Mouse (Mus musculus): Measurements from ENCODE around the gene Ube2c. TPM values are rescaled to one million over a fixed set of nuclear protein-coding genes. Genes with fewer than 3 reads are reported as not detected.

The Ube2c gene
- polyA plus RNA-seq, 1 experiment from 2014 or later = 559 TPM

DNA sequence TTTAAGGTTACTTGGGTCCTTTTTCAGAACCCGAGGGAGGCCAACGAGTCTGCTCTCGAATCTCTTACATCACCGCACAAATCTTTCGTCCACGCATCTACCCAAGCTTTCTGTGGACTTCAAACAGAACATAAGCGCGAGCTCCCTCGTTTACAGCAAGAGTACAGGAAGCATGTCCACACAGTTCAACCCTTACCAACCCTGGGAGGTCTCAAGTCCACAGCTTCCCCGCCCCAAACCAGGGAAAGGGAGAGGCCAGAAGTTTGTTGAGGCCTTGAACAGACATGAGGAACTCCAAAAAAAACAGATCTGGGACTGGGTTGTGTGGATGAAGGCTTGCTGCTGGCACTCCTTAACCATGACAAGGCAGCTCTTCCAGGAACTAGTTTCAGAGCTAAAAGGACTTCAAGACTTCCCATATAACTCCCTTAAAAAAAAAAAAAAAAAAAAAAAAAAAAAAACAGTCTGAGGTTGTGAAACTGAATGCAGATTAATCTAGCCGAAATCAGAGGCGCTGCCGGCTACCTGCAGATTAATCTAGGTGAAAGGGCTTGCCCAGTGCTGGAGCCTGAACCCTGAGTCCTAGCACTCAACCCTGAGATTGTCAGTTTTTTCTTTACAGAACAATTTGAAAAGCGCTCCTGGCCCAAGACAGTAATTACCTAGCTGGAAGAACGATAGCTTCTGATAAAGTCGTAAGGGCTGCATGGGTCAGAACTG, 33.7 kb downstream of the Ube2c start:
- Histone ChIP-seq H3K27ac (ENCODE audit: low read depth, low read length) (no peak overlapping the region), H3K4me3 (ENCODE audit: low read length) (peak overlapping the region; percentile 69; the same call in 1 of the 2 replicates), H3K9ac (ENCODE audit: low read depth, low read length) (peak overlapping the region; percentile 77; the same call in 1 of the 2 replicates), H3K27me3 (ENCODE audit: control insufficient read depth, insufficient read depth, low read length) (no peaks in the 10 kb centered on the region), H3K36me3 (ENCODE audit: control insufficient read depth, insufficient read depth, low read length) (peaks cover 23% of the 10 kb centered on the region), H3K4me1 (ENCODE audit: control insufficient read depth, insufficient read depth, low read length) (peaks cover 6% of the 10 kb centered on the region; the same call in 1 of the 2 replicates), H3K9me3 (ENCODE audit: control insufficient read depth, low read length) (no peaks in the 10 kb centered on the region), H3K4me2 (replicated peaks; ENCODE audit: low read depth, low read length) (peak overlapping the region; percentile 57)
- ATAC-seq (ENCODE audit: low FRiP score, low TSS enrichment) = no peak
- 87% methylated on average over 16 of the region's 16 CpGs for WGBS

DNA sequence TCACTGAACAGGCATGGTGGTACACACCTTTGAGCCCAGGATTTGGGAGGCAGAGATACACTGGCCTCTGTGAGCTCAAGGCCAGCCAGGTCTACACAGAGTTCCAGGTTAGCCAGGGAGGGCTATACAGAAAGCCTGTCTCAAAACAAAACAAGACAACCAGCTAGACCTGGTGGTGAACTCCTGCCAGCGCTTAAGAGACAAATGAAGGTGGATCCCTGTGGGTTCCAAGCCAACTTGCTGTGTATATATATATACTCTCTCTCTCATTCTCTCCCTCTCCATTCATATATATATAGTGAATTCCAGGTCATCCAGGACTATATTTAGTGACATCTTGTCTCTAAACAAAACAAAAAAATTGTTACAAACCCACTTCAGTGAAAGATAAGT, 34.2 kb downstream of the Ube2c start:
- ATAC-seq (ENCODE audit: low FRiP score, low TSS enrichment) = no peak
- peak overlapping the region; percentile 57 for H3K4me2 ChIP-seq (replicated peaks; ENCODE audit: low read depth, low read length)
- peaks cover 6% of the 10 kb centered on the region; the same call in 1 of the 2 replicates for H3K4me1 ChIP-seq (ENCODE audit: control insufficient read depth, insufficient read depth, low read length)
- H3K9me3 ChIP-seq (ENCODE audit: control insufficient read depth, low read length) = no peaks in the 10 kb centered on the region
- H3K27ac ChIP-seq (ENCODE audit: low read depth, low read length) = no peak overlapping the region
- H3K27me3 ChIP-seq (ENCODE audit: control insufficient read depth, insufficient read depth, low read length) = no peaks in the 10 kb centered on the region
- peak overlapping the region; percentile 77; the same call in 1 of the 2 replicates for H3K9ac ChIP-seq (ENCODE audit: low read depth, low read length)
- H3K36me3 ChIP-seq (ENCODE audit: control insufficient read depth, insufficient read depth, low read length) = peaks cover 26% of the 10 kb centered on the region
- WGBS = 67% methylated on average over 1 of the region's 1 CpGs
- H3K4me3 ChIP-seq (ENCODE audit: low read length) = peak overlapping the region; percentile 69

DNA sequence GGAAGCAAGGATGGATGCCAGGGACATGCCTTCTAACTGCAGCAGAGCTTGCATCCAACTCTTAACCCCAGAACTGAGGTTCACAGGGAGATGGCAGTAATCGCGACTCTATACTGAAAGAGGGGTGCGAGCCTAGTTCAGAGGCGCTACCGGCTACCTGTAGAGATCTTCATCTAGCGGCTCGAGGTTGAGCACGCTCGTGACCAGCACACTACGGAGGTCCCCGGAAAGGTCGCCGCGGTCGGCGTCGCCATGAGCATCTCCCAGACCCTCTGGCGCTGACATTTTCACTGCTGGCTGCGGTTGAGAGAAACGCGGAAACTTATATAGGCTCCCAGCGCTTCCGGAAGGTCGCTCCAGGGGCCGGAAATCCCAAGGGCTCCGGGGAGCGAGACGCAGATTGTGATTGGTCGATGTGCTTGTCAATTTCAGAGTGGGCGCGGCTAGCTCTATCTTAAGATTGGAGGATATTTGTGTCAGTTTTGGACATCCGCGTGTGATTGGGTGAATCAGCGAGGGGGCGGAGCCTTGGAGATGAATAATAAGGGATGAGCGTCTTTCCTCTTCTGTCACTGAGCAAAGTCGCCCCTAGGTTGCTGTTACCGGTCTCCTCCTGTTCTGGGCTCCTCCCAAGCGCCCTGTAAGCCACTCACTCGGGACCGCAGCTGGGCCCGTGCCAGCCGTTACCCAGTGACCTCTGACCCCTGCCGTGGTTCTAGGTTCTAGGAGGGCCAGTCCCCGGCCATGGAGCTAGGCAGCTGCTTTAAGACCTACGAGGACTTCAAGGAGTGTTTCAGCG, 35.0 kb downstream of the Ube2c start, which contains the start of the genes Acot8 and Zswim3:
Gene Acot8, minus strand, starts transcription at position 350 of the 799 bp plus-strand sequence.
Gene Zswim3, plus strand, starts transcription at position 566 of the 799 bp plus-strand sequence.
- peak; percentile 97 for ATAC-seq (ENCODE audit: low FRiP score, low TSS enrichment)
- WGBS = under 1% methylated on average over 47 of the region's 47 CpGs
- peak within 1 kb of the TSS; percentile 69 for H3K4me3 ChIP-seq (ENCODE audit: low read length)

DNA sequence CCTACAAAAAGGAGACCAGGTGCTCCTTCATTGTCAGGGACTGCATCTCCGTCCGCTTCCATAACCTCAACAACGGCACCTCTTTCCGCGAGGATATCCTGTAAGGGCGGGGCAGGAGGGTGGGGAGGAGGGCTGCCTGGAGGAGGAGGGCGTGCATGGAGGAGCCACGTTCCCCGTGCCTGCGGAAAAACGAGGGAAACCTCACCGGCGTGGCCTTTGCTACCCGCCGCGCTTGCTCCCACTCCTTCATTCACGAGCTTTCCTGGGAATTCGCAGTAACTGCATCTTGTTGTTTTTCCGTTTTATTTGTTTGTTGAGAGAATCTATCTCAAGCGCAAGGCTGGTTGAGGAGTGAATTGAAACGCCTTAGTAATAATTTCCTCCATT, 35.6 kb downstream of the Ube2c start:
- Histone ChIP-seq H3K4me3 (ENCODE audit: low read length) (peak overlapping the region; percentile 69), H3K4me2 (replicated peaks; ENCODE audit: low read depth, low read length) (peak overlapping the region; percentile 59), H3K9ac (ENCODE audit: low read depth, low read length) (peak overlapping the region; percentile 61), H3K27ac (ENCODE audit: low read depth, low read length) (peak overlapping the region; percentile 59; the same call in 1 of the 2 replicates), H3K4me1 (ENCODE audit: control insufficient read depth, insufficient read depth, low read length) (peaks cover 6% of the 10 kb centered on the region; the same call in 1 of the 2 replicates), H3K9me3 (ENCODE audit: control insufficient read depth, low read length) (no peaks in the 10 kb centered on the region), H3K36me3 (ENCODE audit: control insufficient read depth, insufficient read depth, low read length) (peaks cover 17% of the 10 kb centered on the region; the same call in 1 of the 2 replicates), H3K27me3 (ENCODE audit: control insufficient read depth, insufficient read depth, low read length) (no peaks in the 10 kb centered on the region)
- ATAC-seq (ENCODE audit: low FRiP score, low TSS enrichment) = peak; percentile 48
- under 1% methylated on average over 21 of the region's 21 CpGs for WGBS

More for the DNA sequence above, 35.0 kb downstream of the Ube2c start, which contains the start of the genes Acot8 and Zswim3:
- Histone ChIP-seq H3K27ac (ENCODE audit: low read depth, low read length) (peak within 1 kb of the TSS; percentile 59; the same call in 1 of the 2 replicates), H3K9me3 (ENCODE audit: control insufficient read depth, low read length) (no peaks in the 10 kb centered on the region), H3K27me3 (ENCODE audit: control insufficient read depth, insufficient read depth, low read length) (no peaks in the 10 kb centered on the region), H3K4me2 (replicated peaks; ENCODE audit: low read depth, low read length) (peak within 1 kb of the TSS; percentile 59), H3K36me3 (ENCODE audit: control insufficient read depth, insufficient read depth, low read length) (peaks cover 22% of the 10 kb centered on the region), H3K4me1 (ENCODE audit: control insufficient read depth, insufficient read depth, low read length) (peaks cover 6% of the 10 kb centered on the region; the same call in 1 of the 2 replicates), H3K9ac (ENCODE audit: low read depth, low read length) (peak within 1 kb of the TSS; percentile 77)

DNA sequence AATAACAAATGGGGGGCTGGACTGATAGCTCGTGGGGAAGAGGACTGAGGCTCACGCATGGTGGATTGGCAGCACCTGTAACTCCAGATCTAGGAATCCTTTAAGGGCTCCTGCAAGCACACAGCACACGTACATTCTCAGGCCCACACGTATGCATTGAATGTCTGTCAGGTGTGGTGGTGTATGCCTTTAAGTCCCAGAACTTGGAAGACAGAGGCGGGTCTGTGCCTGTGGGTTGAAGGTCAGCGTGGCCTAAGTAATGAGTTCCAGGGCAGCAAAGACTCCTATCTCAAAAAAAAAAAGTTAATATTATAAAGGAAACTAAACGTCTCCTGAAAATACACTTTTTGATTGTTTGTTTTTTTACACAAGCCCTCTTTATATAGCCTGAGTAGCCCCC, 36.9 kb downstream of the Ube2c start:
- Histone ChIP-seq H3K4me3 (ENCODE audit: low read length) (no peak overlapping the region), H3K4me1 (ENCODE audit: control insufficient read depth, insufficient read depth, low read length) (peaks cover 6% of the 10 kb centered on the region; the same call in 1 of the 2 replicates), H3K9me3 (ENCODE audit: control insufficient read depth, low read length) (no peaks in the 10 kb centered on the region), H3K4me2 (replicated peaks; ENCODE audit: low read depth, low read length) (no peak overlapping the region), H3K36me3 (ENCODE audit: control insufficient read depth, insufficient read depth, low read length) (peaks cover 8% of the 10 kb centered on the region; the same call in 1 of the 2 replicates), H3K27ac (ENCODE audit: low read depth, low read length) (no peak overlapping the region), H3K27me3 (ENCODE audit: control insufficient read depth, insufficient read depth, low read length) (no peaks in the 10 kb centered on the region), H3K9ac (ENCODE audit: low read depth, low read length) (no peak overlapping the region)
- WGBS = 84% methylated on average over 7 of the region's 7 CpGs
- ATAC-seq (ENCODE audit: low FRiP score, low TSS enrichment) = no peak

DNA sequence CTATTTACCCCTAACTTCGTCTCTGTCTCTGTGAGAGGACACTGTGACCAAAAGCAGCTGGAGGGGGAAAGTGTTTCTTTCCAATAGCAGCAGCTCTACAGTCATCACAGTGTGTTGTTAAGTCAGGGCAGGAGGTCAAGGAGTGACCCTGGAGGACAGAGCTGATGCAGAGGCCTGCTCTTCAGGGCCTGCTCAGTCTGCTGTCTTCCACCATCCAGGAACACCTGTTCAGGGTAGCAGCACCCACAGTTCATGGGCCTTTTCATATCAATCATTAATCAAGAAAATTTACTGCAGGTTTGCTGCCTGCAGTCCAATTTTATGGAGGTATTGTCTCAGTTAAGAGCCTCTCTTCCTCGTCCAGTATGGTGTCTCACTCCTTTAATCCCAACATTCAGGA, 43.9 kb downstream of the Ube2c start:
- no peak overlapping the region for H3K9ac ChIP-seq (ENCODE audit: low read depth, low read length)
- no peak overlapping the region for H3K4me3 ChIP-seq (ENCODE audit: low read length)
- no peak overlapping the region for H3K4me2 ChIP-seq (replicated peaks; ENCODE audit: low read depth, low read length)
- peaks cover 4% of the 10 kb centered on the region; the same call in 1 of the 2 replicates for H3K4me1 ChIP-seq (ENCODE audit: control insufficient read depth, insufficient read depth, low read length)
- WGBS = 50% methylated on average over 2 of the region's 2 CpGs
- H3K27me3 ChIP-seq (ENCODE audit: control insufficient read depth, insufficient read depth, low read length) = no peaks in the 10 kb centered on the region
- no peaks in the 10 kb centered on the region for H3K9me3 ChIP-seq (ENCODE audit: control insufficient read depth, low read length)
- ATAC-seq (ENCODE audit: low FRiP score, low TSS enrichment) = no peak
- H3K36me3 ChIP-seq (ENCODE audit: control insufficient read depth, insufficient read depth, low read length) = peaks cover 5% of the 10 kb centered on the region; the same call in 1 of the 2 replicates
- no peak overlapping the region for H3K27ac ChIP-seq (ENCODE audit: low read depth, low read length)

DNA sequence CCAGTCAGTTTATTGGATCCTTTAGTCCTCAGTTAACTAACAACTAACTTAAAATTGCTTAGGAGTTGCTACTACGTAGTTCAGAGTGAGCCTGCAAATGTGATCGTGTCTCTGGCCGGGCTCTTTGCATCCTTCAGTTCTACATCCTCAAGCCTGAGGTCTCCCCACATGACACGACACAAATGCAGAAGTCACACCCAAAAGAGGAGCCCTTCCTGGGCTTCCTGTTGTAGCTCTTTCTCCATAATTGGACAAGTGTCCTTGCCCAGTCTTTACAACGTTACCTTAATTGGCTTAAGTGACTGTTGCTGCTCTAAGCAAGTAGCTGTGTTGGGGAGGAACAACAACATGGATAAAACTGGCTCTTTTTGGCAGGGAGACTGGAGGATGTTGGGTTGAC, 45.6 kb downstream of the Ube2c start:
- no peak overlapping the region for H3K4me3 ChIP-seq (ENCODE audit: low read length)
- H3K27me3 ChIP-seq (ENCODE audit: control insufficient read depth, insufficient read depth, low read length) = no peaks in the 10 kb centered on the region
- 87% methylated on average over 5 of the region's 5 CpGs for WGBS
- no peak overlapping the region for H3K27ac ChIP-seq (ENCODE audit: low read depth, low read length)
- H3K9me3 ChIP-seq (ENCODE audit: control insufficient read depth, low read length) = no peaks in the 10 kb centered on the region
- H3K4me1 ChIP-seq (ENCODE audit: control insufficient read depth, insufficient read depth, low read length) = peaks cover 4% of the 10 kb centered on the region; the same call in 1 of the 2 replicates
- H3K9ac ChIP-seq (ENCODE audit: low read depth, low read length) = no peak overlapping the region
- ATAC-seq (ENCODE audit: low FRiP score, low TSS enrichment) = no peak
- 0 out of 2 replicates have a peak, but pooled peaks cover under 1% of the 10 kb centered on the region for H3K36me3 ChIP-seq (ENCODE audit: control insufficient read depth, insufficient read depth, low read length)
- no peak overlapping the region for H3K4me2 ChIP-seq (replicated peaks; ENCODE audit: low read depth, low read length)

DNA sequence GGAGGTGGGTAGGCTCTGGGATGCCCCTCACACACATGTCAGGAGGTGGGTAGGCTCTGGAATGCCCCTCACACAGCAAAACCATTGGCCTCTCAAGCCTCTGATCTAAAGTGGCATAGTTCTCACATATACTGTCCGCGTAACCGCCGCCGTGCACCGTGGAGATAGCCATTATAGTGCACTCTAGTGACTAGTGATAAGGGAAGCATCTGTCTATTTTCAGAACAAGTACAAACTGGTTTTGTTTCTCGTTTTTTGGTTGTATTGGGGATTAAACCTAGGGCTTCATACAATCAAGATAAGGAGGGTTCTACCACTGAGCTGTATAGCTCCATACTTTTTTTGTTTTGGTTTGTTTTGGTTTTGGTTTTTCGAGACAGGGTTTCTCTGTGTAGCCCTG, 46.1 kb downstream of the Ube2c start:
- Histone ChIP-seq H3K4me2 (replicated peaks; ENCODE audit: low read depth, low read length) (no peak overlapping the region), H3K4me1 (ENCODE audit: control insufficient read depth, insufficient read depth, low read length) (peaks cover 4% of the 10 kb centered on the region; the same call in 1 of the 2 replicates), H3K9ac (ENCODE audit: low read depth, low read length) (no peak overlapping the region), H3K36me3 (ENCODE audit: control insufficient read depth, insufficient read depth, low read length) (0 out of 2 replicates have a peak, but pooled peaks cover 5% of the 10 kb centered on the region), H3K27ac (ENCODE audit: low read depth, low read length) (no peak overlapping the region), H3K27me3 (ENCODE audit: control insufficient read depth, insufficient read depth, low read length) (no peaks in the 10 kb centered on the region), H3K4me3 (ENCODE audit: low read length) (no peak overlapping the region), H3K9me3 (ENCODE audit: control insufficient read depth, low read length) (no peaks in the 10 kb centered on the region)
- no peak for ATAC-seq (ENCODE audit: low FRiP score, low TSS enrichment)
- 94% methylated on average over 8 of the region's 8 CpGs for WGBS

Measured in kidney, embryonic 14.5 days (tissue).